Mouse (Mus musculus) urinary bladder, postnatal 10 days (tissue): ENCODE results near the gene Aph1b.
"Not testable (repeated sequence)": the region's sequence is repeated elsewhere in the genome, so short reads cannot be mapped to it uniquely, and the experiment has no call there.

Source experiments
- DNase-seq: peaks from one replicate; pipeline ENCODE4 v3.0.0; 2022; ENCODE audit warnings: low spot score

The Aph1b gene

GRCm38 (mm10) chr9:66795464-66796324 lies at the start of gene Aph1b:
Aph1b (minus strand) TSS chr9:66795490.
- peak; percentile 86 for DNase-seq

- no peak for DNase-seq
Measured at GRCm38 (mm10) chr9:66835097-66835480, 39.8 kb upstream of the Aph1b start.

DNA sequence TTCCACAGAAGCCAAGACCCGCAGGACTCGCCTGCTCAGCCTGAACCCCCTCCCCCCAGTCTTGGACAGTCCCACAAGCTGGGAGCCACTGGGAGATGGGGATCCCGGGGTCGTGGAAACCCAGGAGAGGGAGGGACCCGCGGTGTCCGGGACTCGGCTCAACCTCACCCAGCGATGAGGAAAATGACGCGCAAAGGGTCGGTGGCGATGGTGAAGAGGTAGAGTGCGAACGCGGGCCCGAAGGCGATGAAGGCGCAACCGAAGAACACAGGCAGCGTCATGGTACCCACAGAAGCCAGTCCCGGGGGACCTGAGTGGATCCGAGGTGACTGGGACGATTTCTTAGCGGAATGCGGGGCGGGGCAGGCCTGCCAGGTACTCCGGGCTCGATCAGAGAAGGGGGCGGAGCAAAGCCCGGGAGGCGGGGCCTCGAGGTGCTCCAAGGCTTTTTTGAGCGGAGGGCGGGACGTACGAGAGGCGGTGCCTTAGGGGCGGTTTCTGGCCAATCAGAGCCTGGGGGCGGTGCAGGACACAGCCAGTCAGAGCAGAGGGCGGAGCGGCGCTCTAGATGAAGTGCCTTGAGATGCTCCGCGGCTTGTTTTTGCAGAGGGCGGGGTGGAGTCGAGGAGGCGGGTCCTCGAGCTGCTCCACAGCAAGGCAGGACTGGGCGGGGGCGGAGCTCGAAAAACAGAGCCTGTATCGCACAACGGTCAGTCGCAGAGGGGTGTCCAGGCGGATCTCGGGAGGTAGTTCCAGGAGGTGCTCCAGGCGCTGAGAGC lies 39.2 kb upstream of the Aph1b start, which contains the start of gene Aph1c:
Gene Aph1c, minus strand, starts transcription at position 409 of the 779 bp plus-strand sequence.
- DNase-seq: peak; percentile 90

DNA sequence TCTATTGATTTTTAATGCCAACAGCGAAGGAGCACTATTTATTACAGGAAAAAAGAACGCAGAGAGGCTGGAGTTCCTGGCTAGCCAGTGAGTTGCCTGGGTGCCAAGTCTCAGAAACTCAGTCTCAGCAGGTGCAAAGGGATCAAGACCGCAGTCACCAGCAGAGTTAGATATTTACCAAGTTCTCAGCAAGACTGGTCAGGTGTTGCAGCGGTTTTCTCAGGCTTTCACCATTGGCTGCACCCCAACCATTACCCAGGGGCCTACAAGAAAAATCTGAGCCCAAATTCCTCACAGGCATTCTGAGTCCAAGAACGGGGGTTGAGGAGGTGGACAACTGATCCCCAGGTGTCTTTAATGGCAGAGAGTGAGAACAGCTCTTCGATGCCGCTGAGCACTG lies 38.6 kb upstream of the Aph1b start:
- no peak for DNase-seq

DNA sequence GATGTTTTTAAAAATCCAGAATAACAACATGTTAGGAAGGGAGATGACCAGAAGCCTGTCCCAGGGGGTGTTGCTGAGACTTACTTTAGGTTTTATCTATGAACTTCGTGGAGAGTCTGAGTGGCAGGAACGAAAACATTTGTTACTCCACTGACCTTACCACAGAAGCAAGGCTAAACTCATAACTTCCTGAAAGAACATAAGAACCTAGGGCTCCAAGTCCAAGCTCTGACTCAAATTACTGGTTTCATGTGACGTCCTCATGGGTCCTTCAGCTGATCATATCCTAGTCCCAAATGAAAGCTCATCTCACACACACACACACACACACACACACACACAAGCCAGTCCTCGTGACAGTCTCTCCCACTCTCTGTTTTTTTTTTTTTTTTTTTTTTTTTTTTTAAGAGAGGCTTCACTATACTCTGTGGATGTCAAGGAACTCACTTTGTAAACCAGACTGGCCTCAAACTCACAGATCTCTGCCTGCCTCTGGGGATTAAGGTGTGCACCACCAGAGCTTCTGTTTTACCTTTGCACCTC lies 37.1 kb upstream of the Aph1b start:
- no peak for DNase-seq

- DNase-seq: no peak
Measured at GRCm38 (mm10) chr9:66825990-66826389, 30.7 kb upstream of the Aph1b start.

GRCm38 (mm10) chr9:66822255-66822654 lies 27.0 kb upstream of the Aph1b start:
- DNase-seq: not testable (repeated sequence)

DNA sequence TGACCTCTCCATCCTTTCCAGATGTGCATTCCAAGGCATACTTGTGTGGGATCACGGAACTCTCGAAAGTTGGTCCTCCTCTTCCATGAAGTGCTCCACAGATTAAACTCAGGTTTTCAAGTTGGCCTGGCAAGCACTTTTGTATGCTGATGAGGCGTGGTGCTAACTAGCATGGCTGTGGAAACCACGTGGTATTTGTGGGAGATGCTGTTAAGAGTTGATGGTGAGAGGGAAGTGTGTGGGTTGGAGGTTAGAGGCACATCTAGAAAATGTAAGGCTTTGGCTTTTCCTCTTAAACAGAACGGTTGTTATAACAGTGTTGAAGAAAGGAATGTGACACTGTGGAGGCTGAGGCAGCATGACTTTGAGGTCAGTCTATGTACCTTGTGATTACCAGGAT lies 25.7 kb upstream of the Aph1b start:
- no peak for DNase-seq

- DNase-seq: no peak
Measured at GRCm38 (mm10) chr9:66813392-66813791, 18.1 kb upstream of the Aph1b start.

- DNase-seq: not testable (repeated sequence)
Measured at GRCm38 (mm10) chr9:66805951-66806350, 10.7 kb upstream of the Aph1b start.

- DNase-seq: no peak
Measured at GRCm38 (mm10) chr9:66801947-66802346, 6.7 kb upstream of the Aph1b start.

DNA sequence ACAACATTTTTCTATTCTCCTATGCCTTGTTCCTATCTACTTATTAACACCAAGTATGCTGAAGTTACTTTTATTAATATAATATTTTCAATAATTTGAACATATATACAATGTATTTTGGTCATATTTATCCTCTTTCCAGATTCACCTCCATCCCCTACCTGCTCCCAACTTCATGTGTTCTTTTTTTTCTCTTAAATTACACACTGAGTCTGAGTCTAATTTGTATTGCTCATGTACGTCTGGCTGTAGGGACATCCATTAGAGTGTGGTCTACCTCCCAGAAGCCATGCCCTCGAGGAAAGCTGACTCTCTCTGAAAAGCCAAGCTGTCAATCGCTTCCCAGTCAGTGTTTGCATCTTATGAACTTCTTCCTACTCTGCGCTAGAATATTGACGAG lies 1.4 kb upstream of the Aph1b start, which contains the start of gene Gm10647:
Gene Gm10647, plus strand, starts transcription at position 301 of the 400 bp plus-strand sequence.
- no peak for DNase-seq

- no peak for DNase-seq
Measured at GRCm38 (mm10) chr9:66794629-66795463, 444 bp downstream of the Aph1b start.

DNA sequence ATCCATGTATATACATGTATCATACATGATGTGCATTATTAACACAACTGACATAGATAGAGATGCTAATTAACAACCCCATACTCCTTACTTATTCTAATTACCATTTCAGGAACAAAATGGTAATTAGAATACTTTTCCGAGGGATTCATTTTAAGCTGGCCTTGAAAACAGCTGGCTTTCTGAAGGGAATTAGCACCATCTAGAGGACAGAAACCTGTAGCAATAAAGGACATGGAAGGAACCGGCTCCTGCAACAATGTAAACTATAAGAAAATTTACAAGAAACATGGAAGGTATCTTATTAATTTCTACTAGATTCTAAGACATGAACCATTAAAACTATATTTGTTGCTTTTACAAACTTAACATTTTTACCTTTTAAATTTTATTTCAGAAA lies 7.5 kb downstream of the Aph1b start:
- no peak for DNase-seq

GRCm38 (mm10) chr9:66784552-66784951 lies 10.7 kb downstream of the Aph1b start:
- DNase-seq: not testable (repeated sequence)

DNA sequence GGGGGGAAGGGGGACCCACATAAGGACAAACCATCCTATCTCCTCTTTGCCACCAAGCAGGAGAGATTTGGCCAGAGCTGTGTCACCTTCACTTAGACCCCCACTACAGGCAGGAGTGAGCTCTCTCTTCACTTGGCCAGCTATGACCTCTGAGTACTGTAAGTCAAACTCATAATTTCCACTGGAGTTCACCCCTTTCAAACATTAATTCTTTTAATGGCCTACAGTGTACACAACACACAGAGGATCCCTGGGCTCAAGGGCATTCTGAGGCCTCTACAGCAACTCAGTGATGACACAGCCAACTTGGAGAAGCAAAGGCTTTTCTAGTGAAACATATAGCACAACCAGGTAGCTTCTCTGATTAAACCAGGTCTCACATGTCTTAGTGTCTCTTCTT lies 24.6 kb downstream of the Aph1b start:
- no peak for DNase-seq

GRCm38 (mm10) chr9:66769275-66769674 lies 26.0 kb downstream of the Aph1b start:
- DNase-seq: no peak

- no peak for DNase-seq
Measured at GRCm38 (mm10) chr9:66768721-66769120, 26.6 kb downstream of the Aph1b start.

GRCm38 (mm10) chr9:66760991-66761390 lies 34.3 kb downstream of the Aph1b start:
- no peak for DNase-seq

GRCm38 (mm10) chr9:66752849-66753248 lies 42.4 kb downstream of the Aph1b start:
- DNase-seq: no peak

DNA sequence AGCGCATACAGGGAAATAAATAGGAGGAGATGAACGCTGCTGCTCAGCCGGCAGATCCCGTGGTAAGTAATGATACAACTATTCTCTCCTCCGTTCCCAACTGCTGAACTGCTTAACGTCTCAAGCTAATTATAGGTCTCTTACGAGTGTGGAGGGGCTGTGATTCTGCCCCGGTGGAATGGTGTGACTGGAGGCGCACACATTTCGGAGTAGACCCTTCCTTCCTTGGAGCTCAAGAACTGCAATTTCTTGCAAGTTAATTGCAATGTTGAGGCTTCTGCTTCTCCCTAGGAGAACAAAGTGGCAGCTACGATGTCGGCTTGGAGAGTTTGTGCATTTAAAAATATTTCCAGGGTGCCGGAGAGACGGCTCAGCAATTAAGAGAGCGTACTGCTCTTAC lies 46.9 kb downstream of the Aph1b start:
- DNase-seq: no peak

DNA sequence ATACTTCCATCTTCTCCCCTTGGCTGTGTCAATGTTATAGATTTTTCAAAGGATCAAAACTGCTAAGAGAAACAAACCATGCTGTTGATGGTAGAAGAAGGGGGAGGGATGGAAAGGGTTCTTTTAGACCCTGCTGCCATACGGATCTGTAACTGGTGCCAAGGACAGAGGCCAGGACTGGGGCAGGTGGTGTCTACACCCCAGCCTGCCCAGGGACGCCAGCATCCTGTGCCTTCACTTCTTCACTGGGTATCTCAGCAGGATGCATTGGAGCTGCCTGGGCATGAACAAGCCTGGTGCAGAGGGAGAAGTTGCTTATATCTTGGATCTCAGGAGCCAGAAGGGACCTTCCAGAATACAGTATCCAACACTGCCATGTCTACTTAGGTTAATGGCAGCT lies 50.8 kb downstream of the Aph1b start:
- no peak for DNase-seq
